Mouse (Mus musculus) kidney, adult 2 months (tissue): ENCODE measurements at regions not wholly inside any gene's neighbourhood (a gene's known extent, or its start where the extent isn't known, plus 50 kb on each side); places are given as distances from the start of the nearest gene placed in this dataset.

Experiments
- CTCF ChIP-seq: fragments of 200-500 bp; conservative IDR thresholded peaks from 2 replicates; pipeline ENCODE4 v1.5.1; 2011; ENCODE audit warnings: low read depth, mild to moderate bottlenecking, control low read depth, low read length, moderate library complexity, mixed read lengths; ENCODE audit not compliant: insufficient read depth, insufficient read length
- POLR2A ChIP-seq: fragments of 200-500 bp; IDR thresholded peaks from one replicate; pipeline ENCODE4 v1.6.1; 2011; ENCODE audit warnings: low read depth, low read length, control low read depth

DNA sequence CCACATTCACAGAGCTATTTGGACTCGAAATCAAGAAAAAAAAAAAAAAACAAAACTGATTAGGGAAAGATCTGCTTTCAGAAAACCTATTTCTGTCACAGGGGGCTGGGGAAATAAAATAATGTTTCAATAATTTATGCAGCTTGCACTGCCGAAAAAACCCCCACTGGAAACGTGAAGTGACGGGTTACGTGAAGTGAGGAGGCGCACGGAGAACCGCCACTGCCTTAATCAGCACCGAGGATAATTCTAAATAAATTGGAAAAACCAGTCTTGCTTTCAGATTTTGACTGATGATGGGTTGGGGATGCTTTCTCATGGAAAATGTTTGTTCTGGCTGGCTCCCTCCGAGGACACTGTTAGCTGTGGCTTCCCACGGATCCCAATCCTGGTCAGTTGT is 129.5 kb downstream of the Vrk1 start:
- TF ChIP-seq POLR2A: no peak
- TF ChIP-seq CTCF: no peak
